8 mouse cellular contexts compared by ENCODE assay signal in genomic region chr9:118907934-118908620, GRCm38 (mm10). TPM values are rescaled to one million over a fixed set of nuclear protein-coding genes. Genes with fewer than 3 reads are reported as not detected.
DNase-seq lines count a peak whose midpoint lies in the region; ATAC-seq and TF ChIP-seq lines count a peak whose summit lies in the region.

No protein-coding gene starts in this region.

- no peak overlapping the region for H3K27ac ChIP-seq in hindbrain, embryonic 10.5 days
- no peak overlapping the region for H3K27ac ChIP-seq in hindbrain, embryonic 13.5 days
- H3K27ac ChIP-seq in forebrain, embryonic 15.5 days (replicated peaks), result no peak overlapping the region
- no peak overlapping the region for H3K27ac ChIP-seq in hindbrain, postnatal 0 days
- H3K27ac ChIP-seq in spleen, adult 2 months (ENCODE audit: insufficient read depth, low read length), result no peak overlapping the region

- WGBS in hindbrain, embryonic 10.5 days, result 54% methylated on average over 18 of the region's 18 CpGs
- WGBS in hindbrain, embryonic 13.5 days, result 55% methylated on average over 18 of the region's 18 CpGs
- 50% methylated on average over 18 of the region's 18 CpGs for WGBS in forebrain, embryonic 15.5 days
- WGBS in hindbrain, postnatal 0 days, result 53% methylated on average over 18 of the region's 18 CpGs
- 52% methylated on average over 18 of the region's 18 CpGs for WGBS in spleen, adult 2 months

- no peak for TF ChIP-seq POLR2A in spleen, adult 2 months (IDR thresholded peaks at IDR 0.05; ENCODE audit: low read depth, low read length)

- no peak overlapping the region for H3K4me3 ChIP-seq in hindbrain, embryonic 10.5 days
- H3K4me3 ChIP-seq in hindbrain, embryonic 13.5 days, result no peak overlapping the region
- no peak overlapping the region for H3K4me3 ChIP-seq in forebrain, embryonic 15.5 days
- no peak overlapping the region for H3K4me3 ChIP-seq in hindbrain, postnatal 0 days (ENCODE audit: low read length)
- no peak overlapping the region for H3K4me3 ChIP-seq in spleen, adult 2 months (ENCODE audit: extremely low read depth, insufficient read depth, insufficient read length)

- no peak for ATAC-seq in hindbrain, embryonic 13.5 days (ENCODE audit: low FRiP score)
- ATAC-seq in forebrain, embryonic 15.5 days (replicated peaks), result 0 out of 2 replicates have a peak, but pooled peaks have one; percentile 13
- peak; percentile 56 for ATAC-seq in hindbrain, postnatal 0 days

- H3K4me1 ChIP-seq in hindbrain, embryonic 10.5 days (replicated peaks), result peaks cover 7% of the 10 kb centered on the region
- no peaks in the 10 kb centered on the region; the same call in 1 of the 2 replicates for H3K4me1 ChIP-seq in hindbrain, embryonic 13.5 days (replicated peaks)
- no peaks in the 10 kb centered on the region for H3K4me1 ChIP-seq in forebrain, embryonic 15.5 days
- H3K4me1 ChIP-seq in hindbrain, postnatal 0 days (ENCODE audit: insufficient read depth, low read length), result no peaks in the 10 kb centered on the region
- no peaks in the 10 kb centered on the region for H3K4me1 ChIP-seq in spleen, adult 2 months (ENCODE audit: control insufficient read depth, insufficient read depth, insufficient read length)

- no peaks in the 10 kb centered on the region for H3K9me3 ChIP-seq in hindbrain, embryonic 10.5 days
- no peaks in the 10 kb centered on the region for H3K9me3 ChIP-seq in hindbrain, embryonic 13.5 days
- no peaks in the 10 kb centered on the region for H3K9me3 ChIP-seq in forebrain, embryonic 15.5 days
- H3K9me3 ChIP-seq in hindbrain, postnatal 0 days (ENCODE audit: low read length), result no peaks in the 10 kb centered on the region

- H3K27me3 ChIP-seq in hindbrain, embryonic 10.5 days (ENCODE audit: insufficient read depth, poor library complexity, severe bottlenecking), result no peaks in the 10 kb centered on the region
- peaks cover 19% of the 10 kb centered on the region for H3K27me3 ChIP-seq in hindbrain, embryonic 13.5 days
- H3K27me3 ChIP-seq in forebrain, embryonic 15.5 days, result no peaks in the 10 kb centered on the region
- H3K27me3 ChIP-seq in hindbrain, postnatal 0 days (ENCODE audit: insufficient read depth, low read length), result no peaks in the 10 kb centered on the region
- no peaks in the 10 kb centered on the region for H3K27me3 ChIP-seq in spleen, adult 2 months (ENCODE audit: control insufficient read depth, insufficient read depth, low read length)

- H3K4me2 ChIP-seq in hindbrain, embryonic 13.5 days, result no peak overlapping the region
- H3K4me2 ChIP-seq in forebrain, embryonic 15.5 days (replicated peaks), result no peak overlapping the region
- H3K4me2 ChIP-seq in hindbrain, postnatal 0 days (ENCODE audit: low read depth, low read length), result no peak overlapping the region

- TF ChIP-seq CTCF in hindbrain, postnatal 0 days (IDR thresholded peaks at IDR 0.05; ENCODE audit: low read depth), result peak; percentile 95
- TF ChIP-seq CTCF in spleen, adult 2 months (IDR thresholded peaks at IDR 0.05; ENCODE audit: extremely low read depth, insufficient read depth, insufficient read length, insufficient replicate concordance), result peak; percentile 74; the same call in 1 of the 2 replicates

- peak; percentile 85 for DNase-seq in hindbrain, embryonic 10.5 days (ENCODE audit: low spot score)
- peak; percentile 53 for DNase-seq in c-Kit-positive CD71-positive TER-119-negative erythroid progenitor cells, embryonic 14.5 days (ENCODE audit: low read depth)
- peak; percentile 85 for DNase-seq in hindbrain, postnatal 0 days (ENCODE audit: low spot score)
- DNase-seq in layer of hippocampus, postnatal 25 days (ENCODE audit: extremely low spot score in 1 of 2, low spot score in 1 of 2), result peak; percentile 63 to 88
- DNase-seq in lung, postnatal 4 days, result peak; percentile 85 to 88
- DNase-seq in spleen, adult 2 months (ENCODE audit: low read depth in 1 of 2, low spot score in 2 of 2), result peak; percentile 18 to 57

- no peaks in the 10 kb centered on the region for H3K36me3 ChIP-seq in hindbrain, embryonic 10.5 days
- no peaks in the 10 kb centered on the region for H3K36me3 ChIP-seq in hindbrain, embryonic 13.5 days
- H3K36me3 ChIP-seq in forebrain, embryonic 15.5 days, result no peaks in the 10 kb centered on the region
- no peaks in the 10 kb centered on the region for H3K36me3 ChIP-seq in hindbrain, postnatal 0 days (ENCODE audit: insufficient read depth, low read length)
- H3K36me3 ChIP-seq in spleen, adult 2 months (ENCODE audit: control insufficient read depth, insufficient read depth, low read length), result no peaks in the 10 kb centered on the region

- H3K9ac ChIP-seq in hindbrain, embryonic 13.5 days, result no peak overlapping the region
- H3K9ac ChIP-seq in forebrain, embryonic 15.5 days (replicated peaks), result no peak overlapping the region
- no peak overlapping the region for H3K9ac ChIP-seq in hindbrain, postnatal 0 days (replicated peaks; ENCODE audit: low read length)

RNA-seq across cellular contexts. Expression of gene Ctdspl, which starts 18.2 kb away (rescaled TPM):
- 6.8 and 8.3 TPM in 2 replicates for polyA plus RNA-seq in hindbrain, embryonic 10.5 days (2016; fragmentation: Nextera tagmentation; extraction: Ambion mirVana)
- polyA plus RNA-seq in hindbrain, embryonic 13.5 days (2015; fragmentation: Nextera tagmentation; extraction: Ambion mirVana), result 7.3 and 8.1 TPM in 2 replicates
- polyA plus RNA-seq in forebrain, embryonic 15.5 days (2015; fragmentation: Nextera tagmentation; extraction: Ambion mirVana), result 5.6 and 7.7 TPM in 2 replicates
- 7.6 and 8.4 TPM in 2 replicates for total RNA-seq in hindbrain, postnatal 0 days (2014; rRNA removed)
- polyA plus RNA-seq in hindbrain, postnatal 0 days (2015; fragmentation: Nextera tagmentation; extraction: Ambion mirVana), result 5.5 and 7.0 TPM in 2 replicates
- total RNA-seq in layer of hippocampus, postnatal 25 days (2021), result 10 to 100 TPM; 23.7 to 24.4 TPM
- 6.8 and 6.9 TPM in 2 replicates for polyA plus RNA-seq in spleen, adult 2 months (2012; rRNA removed)
